Mouse (Mus musculus): ENCODE data around the gene Clpsl2. TPM values are rescaled to one million over a fixed set of nuclear protein-coding genes. Genes with fewer than 3 reads are reported as not detected.

Clpsl2 gene
- not detected in 2 replicates for polyA plus RNA-seq (2015; fragmentation: Nextera tagmentation; extraction: Ambion mirVana)

- Histone ChIP-seq H3K36me3 (no peaks in the 10 kb centered on the region), H3K9me3 (0 out of 2 replicates have a peak, but pooled peaks cover 3% of the 10 kb centered on the region), H3K27me3 (no peaks in the 10 kb centered on the region; the same call in 1 of the 2 replicates), H3K27ac (no peak within 1 kb of the TSS), H3K4me1 (peaks cover 18% of the 10 kb centered on the region), H3K4me2 (replicated peaks) (no peak within 1 kb of the TSS), H3K9ac (no peak within 1 kb of the TSS), H3K4me3 (no peak within 1 kb of the TSS)
- ATAC-seq (ENCODE audit: low FRiP score, low read depth) = no peak
- 77% methylated on average over 14 of the region's 14 CpGs for WGBS
Observed at GRCm38 (mm10) chr17:28549111-28549510, at the start of gene Clpsl2. Gene Clpsl2, plus strand, starts transcription at chr17:28549411.

- 76% methylated on average over 3 of the region's 3 CpGs for WGBS
- Histone ChIP-seq H3K9me3 (0 out of 2 replicates have a peak, but pooled peaks cover 9% of the 10 kb centered on the region), H3K4me2 (replicated peaks) (no peak overlapping the region), H3K36me3 (no peaks in the 10 kb centered on the region), H3K4me3 (no peak overlapping the region), H3K27me3 (no peaks in the 10 kb centered on the region), H3K9ac (no peak overlapping the region), H3K27ac (no peak overlapping the region), H3K4me1 (no peaks in the 10 kb centered on the region)
- no peak for ATAC-seq (ENCODE audit: low FRiP score, low read depth)
Observed at GRCm38 (mm10) chr17:28500465-28500864, 48.7 kb upstream of the Clpsl2 start.

- H3K36me3 ChIP-seq = no peaks in the 10 kb centered on the region
- ATAC-seq (ENCODE audit: low FRiP score, low read depth) = no peak
- H3K27ac ChIP-seq = no peak overlapping the region
- H3K9ac ChIP-seq = no peak overlapping the region
- peaks cover 7% of the 10 kb centered on the region for H3K4me1 ChIP-seq
- WGBS = 55% methylated on average over 7 of the region's 7 CpGs
- no peak overlapping the region for H3K4me3 ChIP-seq
- H3K4me2 ChIP-seq (replicated peaks) = no peak overlapping the region
- 0 out of 2 replicates have a peak, but pooled peaks cover 2% of the 10 kb centered on the region for H3K9me3 ChIP-seq
- H3K27me3 ChIP-seq = no peaks in the 10 kb centered on the region
Observed at GRCm38 (mm10) chr17:28502196-28502821, 46.9 kb upstream of the Clpsl2 start.

- WGBS = 82% methylated on average over 6 of the region's 6 CpGs
- no peak for ATAC-seq (ENCODE audit: low FRiP score, low read depth)
Observed at GRCm38 (mm10) chr17:28504182-28504581, 45.0 kb upstream of the Clpsl2 start.

GRCm38 (mm10) chr17:28505591-28505990 is 43.6 kb upstream of the Clpsl2 start:
- 89% methylated on average over 4 of the region's 4 CpGs for WGBS
- no peak for ATAC-seq (ENCODE audit: low FRiP score, low read depth)

More at GRCm38 (mm10) chr17:28504182-28504581, 45.0 kb upstream of the Clpsl2 start:
- H3K4me3 ChIP-seq = no peak overlapping the region
- H3K36me3 ChIP-seq = no peaks in the 10 kb centered on the region
- H3K27ac ChIP-seq = no peak overlapping the region
- no peak overlapping the region for H3K4me2 ChIP-seq (replicated peaks)
- no peaks in the 10 kb centered on the region for H3K9me3 ChIP-seq
- no peak overlapping the region for H3K9ac ChIP-seq
- no peaks in the 10 kb centered on the region for H3K27me3 ChIP-seq
- peaks cover 12% of the 10 kb centered on the region for H3K4me1 ChIP-seq

GRCm38 (mm10) chr17:28506895-28507294 is 42.3 kb upstream of the Clpsl2 start:
- Histone ChIP-seq H3K27ac (no peak overlapping the region), H3K36me3 (no peaks in the 10 kb centered on the region), H3K9ac (no peak overlapping the region; the same call in 1 of the 2 replicates), H3K27me3 (no peaks in the 10 kb centered on the region; the same call in 1 of the 2 replicates), H3K9me3 (no peaks in the 10 kb centered on the region), H3K4me1 (peaks cover 23% of the 10 kb centered on the region), H3K4me2 (replicated peaks) (no peak overlapping the region), H3K4me3 (no peak overlapping the region)
- 17% methylated on average over 4 of the region's 5 CpGs for WGBS
- ATAC-seq (ENCODE audit: low FRiP score, low read depth) = no peak

More at GRCm38 (mm10) chr17:28505591-28505990, 43.6 kb upstream of the Clpsl2 start:
- H3K9ac ChIP-seq = no peak overlapping the region
- H3K4me3 ChIP-seq = no peak overlapping the region
- no peaks in the 10 kb centered on the region for H3K36me3 ChIP-seq
- H3K4me1 ChIP-seq = peaks cover 18% of the 10 kb centered on the region
- H3K27me3 ChIP-seq = no peaks in the 10 kb centered on the region
- H3K27ac ChIP-seq = no peak overlapping the region
- no peaks in the 10 kb centered on the region for H3K9me3 ChIP-seq
- H3K4me2 ChIP-seq (replicated peaks) = no peak overlapping the region

- no peak for ATAC-seq (ENCODE audit: low FRiP score, low read depth)
- WGBS = 30% methylated on average over 5 of the region's 5 CpGs
Observed at GRCm38 (mm10) chr17:28507496-28507895, 41.7 kb upstream of the Clpsl2 start.

GRCm38 (mm10) chr17:28510445-28511342 is 38.5 kb upstream of the Clpsl2 start:
- Histone ChIP-seq H3K4me1 (peaks cover 33% of the 10 kb centered on the region), H3K9ac (peak overlapping the region; percentile 60), H3K27me3 (peaks cover 7% of the 10 kb centered on the region; the same call in 1 of the 2 replicates), H3K4me2 (replicated peaks) (peak overlapping the region; percentile 60), H3K36me3 (no peaks in the 10 kb centered on the region), H3K4me3 (peak overlapping the region; percentile 28), H3K9me3 (no peaks in the 10 kb centered on the region), H3K27ac (no peak overlapping the region)
- 4% methylated on average over 28 of the region's 28 CpGs for WGBS
- no peak; the same call in 1 of the 2 replicates for ATAC-seq (ENCODE audit: low FRiP score, low read depth)

More at GRCm38 (mm10) chr17:28507496-28507895, 41.7 kb upstream of the Clpsl2 start:
- Histone ChIP-seq H3K4me3 (no peak overlapping the region), H3K4me1 (peaks cover 28% of the 10 kb centered on the region), H3K36me3 (no peaks in the 10 kb centered on the region), H3K4me2 (replicated peaks) (no peak overlapping the region), H3K27me3 (peaks cover 4% of the 10 kb centered on the region; the same call in 1 of the 2 replicates), H3K9ac (no peak overlapping the region; the same call in 1 of the 2 replicates), H3K9me3 (no peaks in the 10 kb centered on the region), H3K27ac (no peak overlapping the region)

GRCm38 (mm10) chr17:28511616-28512541 is 37.3 kb upstream of the Clpsl2 start:
- Histone ChIP-seq H3K9ac (peak overlapping the region; percentile 39; the same call in 1 of the 2 replicates), H3K27ac (no peak overlapping the region)
- ATAC-seq (ENCODE audit: low FRiP score, low read depth) = no peak

GRCm38 (mm10) chr17:28512696-28513095 is 36.5 kb upstream of the Clpsl2 start:
- peaks cover 33% of the 10 kb centered on the region for H3K4me1 ChIP-seq
- peak overlapping the region; percentile 39 for H3K9ac ChIP-seq
- WGBS = 33% methylated on average over 6 of the region's 6 CpGs
- no peak for ATAC-seq (ENCODE audit: low FRiP score, low read depth)
- H3K36me3 ChIP-seq = no peaks in the 10 kb centered on the region
- H3K4me3 ChIP-seq = no peak overlapping the region
- peaks cover 10% of the 10 kb centered on the region; the same call in 1 of the 2 replicates for H3K27me3 ChIP-seq
- H3K9me3 ChIP-seq = no peaks in the 10 kb centered on the region
- no peak overlapping the region for H3K4me2 ChIP-seq (replicated peaks)
- H3K27ac ChIP-seq = peak overlapping the region; percentile 6

More at GRCm38 (mm10) chr17:28511616-28512541, 37.3 kb upstream of the Clpsl2 start:
- peaks cover 33% of the 10 kb centered on the region for H3K4me1 ChIP-seq
- WGBS = 38% methylated on average over 9 of the region's 9 CpGs
- H3K9me3 ChIP-seq = no peaks in the 10 kb centered on the region
- no peaks in the 10 kb centered on the region for H3K36me3 ChIP-seq
- H3K27me3 ChIP-seq = peaks cover 10% of the 10 kb centered on the region; the same call in 1 of the 2 replicates
- H3K4me3 ChIP-seq = no peak overlapping the region
- H3K4me2 ChIP-seq (replicated peaks) = no peak overlapping the region

GRCm38 (mm10) chr17:28513337-28513736 is 35.9 kb upstream of the Clpsl2 start:
- Histone ChIP-seq H3K9ac (no peak overlapping the region), H3K4me1 (peaks cover 36% of the 10 kb centered on the region), H3K4me3 (no peak overlapping the region), H3K27ac (no peak overlapping the region), H3K36me3 (no peaks in the 10 kb centered on the region), H3K4me2 (replicated peaks) (no peak overlapping the region), H3K27me3 (peaks cover 10% of the 10 kb centered on the region; the same call in 1 of the 2 replicates), H3K9me3 (no peaks in the 10 kb centered on the region)
- no peak for ATAC-seq (ENCODE audit: low FRiP score, low read depth)
- 65% methylated on average over 1 of the region's 1 CpGs for WGBS

Measured in limb, embryonic 13.5 days (tissue).